Mouse (Mus musculus) heart, embryonic 16.5 days (tissue): ENCODE measurements at regions not wholly inside any gene's neighbourhood (a gene's known extent, or its start where the extent isn't known, plus 50 kb on each side); places are given as distances from the start of the nearest gene placed in this dataset.

ENCODE experiments used
- ATAC-seq: fragments of 200-750 bp; cut with Nextera tagmentation; replicated peaks from 2 replicates; pipeline ENCODE4 v1.8.0; 2017; ENCODE audit warnings: moderate number of reproducible peaks; ENCODE audit not compliant: insufficient read depth, low FRiP score; ENCODE audit errors: extremely low read depth
- H3K27ac ChIP-seq: fragments of 300-500 bp; sonication (generic); 2 replicates; pipeline ENCODE4 v1.5.1; 2014; ENCODE audit warnings: mild to moderate bottlenecking, low read length, control low read depth, moderate library complexity
- H3K27me3 ChIP-seq: fragments of 300-500 bp; sonication (generic); 2 replicates; pipeline ENCODE4 v1.6.1; 2014; ENCODE audit warnings: low read length, mixed read lengths; ENCODE audit not compliant: control insufficient read depth, insufficient read depth
- H3K36me3 ChIP-seq: fragments of 300-500 bp; sonication (generic); 2 replicates; pipeline ENCODE4 v1.6.1; 2014; ENCODE audit not compliant: control insufficient read depth, insufficient read depth
- H3K4me1 ChIP-seq: fragments of 300-500 bp; sonication (generic); 2 replicates; pipeline ENCODE4 v1.6.1; 2014; ENCODE audit warnings: low read length, mixed read lengths; ENCODE audit not compliant: control insufficient read depth, insufficient read depth
- H3K4me2 ChIP-seq: fragments of 300-500 bp; sonication (generic); 2 replicates; pipeline ENCODE4 v1.6.1; 2014; ENCODE audit warnings: low read depth, mild to moderate bottlenecking, control low read depth, low read length
- H3K4me3 ChIP-seq: fragments of 300-500 bp; sonication (generic); 2 replicates; pipeline ENCODE4 v1.5.1; 2014; ENCODE audit warnings: mild to moderate bottlenecking, control low read depth, low read length
- H3K9ac ChIP-seq: fragments of 300-500 bp; sonication (generic); 2 replicates; pipeline ENCODE4 v1.6.1; 2014; ENCODE audit warnings: low read length, control low read depth
- H3K9me3 ChIP-seq: fragments of 300-500 bp; sonication (generic); replicated peaks from 2 replicates; pipeline ENCODE4 v1.6.1; 2016; ENCODE audit warnings: low read length; ENCODE audit not compliant: control insufficient read depth
- WGBS: fragments of 180-500 bp; shearing (Covaris S2); extraction: QIAGEN DNeasy Blood & Tissue Kit; methylation state at CpG from one replicate; pipeline ENCODE4 v1.1.7; 2014; 5-methylcytosine and 5-hydroxymethylcytosine counted together

- Histone ChIP-seq H3K4me3 (no peak overlapping the region), H3K27ac (peak overlapping the region; percentile 43), H3K9ac (no peak overlapping the region), H3K4me2 (no peak overlapping the region), H3K27me3 (no peaks in the 10 kb centered on the region), H3K36me3 (no peaks in the 10 kb centered on the region), H3K4me1 (peaks cover 41% of the 10 kb centered on the region), H3K9me3 (peaks cover 5% of the 10 kb centered on the region)
- 54% methylated on average over 5 of the region's 5 CpGs for WGBS
- ATAC-seq: peak; percentile 40; the same call in 1 of the 2 replicates
These were observed 71.4 kb upstream of the Armc2 start for GRCm38 (mm10) chr10:42089686-42090085.

- H3K27me3 ChIP-seq: no peaks in the 10 kb centered on the region
- H3K9me3 ChIP-seq: peaks cover 5% of the 10 kb centered on the region
- peak overlapping the region; percentile 11; the same call in 1 of the 2 replicates for H3K4me2 ChIP-seq
- H3K36me3 ChIP-seq: no peaks in the 10 kb centered on the region
- peaks cover 41% of the 10 kb centered on the region for H3K4me1 ChIP-seq
- peak overlapping the region; percentile 37 for H3K27ac ChIP-seq
- ATAC-seq: no peak; the same call in 1 of the 2 replicates
- H3K4me3 ChIP-seq: no peak overlapping the region
- peak overlapping the region; percentile 51 for H3K9ac ChIP-seq
- WGBS: 13% methylated on average over 3 of the region's 3 CpGs
These were observed 71.0 kb upstream of the Armc2 start for GRCm38 (mm10) chr10:42089235-42089625.

- Histone ChIP-seq H3K27me3 (no peaks in the 10 kb centered on the region), H3K9me3 (peaks cover 5% of the 10 kb centered on the region), H3K36me3 (no peaks in the 10 kb centered on the region), H3K4me1 (peaks cover 41% of the 10 kb centered on the region), H3K4me3 (no peak overlapping the region), H3K4me2 (peak overlapping the region; percentile 11; the same call in 1 of the 2 replicates), H3K27ac (peak overlapping the region; percentile 37), H3K9ac (peak overlapping the region; percentile 51)
- ATAC-seq: no peak
- 54% methylated on average over 14 of the region's 14 CpGs for WGBS
These were observed 70.5 kb upstream of the Armc2 start for GRCm38 (mm10) chr10:42088570-42089234.

- Histone ChIP-seq H3K27me3 (no peaks in the 10 kb centered on the region), H3K9me3 (peaks cover 5% of the 10 kb centered on the region), H3K4me1 (peaks cover 40% of the 10 kb centered on the region), H3K36me3 (no peaks in the 10 kb centered on the region), H3K4me3 (no peak overlapping the region), H3K27ac (no peak overlapping the region), H3K9ac (no peak overlapping the region), H3K4me2 (no peak overlapping the region)
- 93% methylated on average over 3 of the region's 3 CpGs for WGBS
- no peak for ATAC-seq
These were observed 69.7 kb upstream of the Armc2 start for GRCm38 (mm10) chr10:42087906-42088305.

GRCm38 (mm10) chr10:42086691-42087090 lies 68.4 kb upstream of the Armc2 start:
- no peaks in the 10 kb centered on the region for H3K27me3 ChIP-seq
- peaks cover 39% of the 10 kb centered on the region for H3K4me1 ChIP-seq
- H3K36me3 ChIP-seq: no peaks in the 10 kb centered on the region
- no peak overlapping the region for H3K4me2 ChIP-seq
- H3K4me3 ChIP-seq: no peak overlapping the region
- H3K9ac ChIP-seq: no peak overlapping the region
- H3K27ac ChIP-seq: no peak overlapping the region
- 92% methylated on average over 10 of the region's 10 CpGs for WGBS
- ATAC-seq: no peak
- H3K9me3 ChIP-seq: peaks cover 5% of the 10 kb centered on the region

- H3K4me1 ChIP-seq: peaks cover 30% of the 10 kb centered on the region
- H3K36me3 ChIP-seq: no peaks in the 10 kb centered on the region
- H3K27me3 ChIP-seq: no peaks in the 10 kb centered on the region
- no peak overlapping the region for H3K4me2 ChIP-seq
- no peak overlapping the region for H3K9ac ChIP-seq
- no peak overlapping the region for H3K4me3 ChIP-seq
- no peak for ATAC-seq
- H3K9me3 ChIP-seq: peaks cover 5% of the 10 kb centered on the region
- WGBS: 76% methylated on average over 2 of the region's 2 CpGs
- no peak overlapping the region for H3K27ac ChIP-seq
These were observed 67.1 kb upstream of the Armc2 start for GRCm38 (mm10) chr10:42085295-42085694.

GRCm38 (mm10) chr10:42082227-42082840 lies 64.1 kb upstream of the Armc2 start:
- H3K27me3 ChIP-seq: no peaks in the 10 kb centered on the region
- peak overlapping the region; percentile 13; the same call in 1 of the 2 replicates for H3K4me2 ChIP-seq
- no peak overlapping the region for H3K9ac ChIP-seq
- peaks cover 11% of the 10 kb centered on the region for H3K4me1 ChIP-seq
- WGBS: 15% methylated on average over 7 of the region's 7 CpGs
- H3K4me3 ChIP-seq: no peak overlapping the region
- peaks cover 5% of the 10 kb centered on the region for H3K9me3 ChIP-seq
- no peak for ATAC-seq
- H3K27ac ChIP-seq: peak overlapping the region; percentile 55
- H3K36me3 ChIP-seq: no peaks in the 10 kb centered on the region

- Histone ChIP-seq H3K9me3 (no peaks in the 10 kb centered on the region; the same call in 1 of the 2 replicates), H3K27ac (no peak overlapping the region), H3K36me3 (no peaks in the 10 kb centered on the region), H3K27me3 (no peaks in the 10 kb centered on the region), H3K9ac (no peak overlapping the region), H3K4me1 (peaks cover 11% of the 10 kb centered on the region), H3K4me2 (no peak overlapping the region), H3K4me3 (no peak overlapping the region)
- ATAC-seq: no peak
These were observed 61.5 kb upstream of the Armc2 start for GRCm38 (mm10) chr10:42079775-42080174.

- H3K9ac ChIP-seq: no peak overlapping the region
- WGBS: 81% methylated on average over 4 of the region's 4 CpGs
These were observed 58.5 kb upstream of the Armc2 start for GRCm38 (mm10) chr10:42076711-42077110.

More at GRCm38 (mm10) chr10:42076711-42077110, 58.5 kb upstream of the Armc2 start:
- Histone ChIP-seq H3K4me2 (no peak overlapping the region), H3K36me3 (no peaks in the 10 kb centered on the region), H3K4me3 (no peak overlapping the region), H3K9me3 (no peaks in the 10 kb centered on the region), H3K27me3 (no peaks in the 10 kb centered on the region), H3K4me1 (peaks cover 8% of the 10 kb centered on the region), H3K27ac (no peak overlapping the region)
- no peak for ATAC-seq
